Mouse (Mus musculus): ENCODE data around the gene Scyl1.

Scyl1 gene

DNA sequence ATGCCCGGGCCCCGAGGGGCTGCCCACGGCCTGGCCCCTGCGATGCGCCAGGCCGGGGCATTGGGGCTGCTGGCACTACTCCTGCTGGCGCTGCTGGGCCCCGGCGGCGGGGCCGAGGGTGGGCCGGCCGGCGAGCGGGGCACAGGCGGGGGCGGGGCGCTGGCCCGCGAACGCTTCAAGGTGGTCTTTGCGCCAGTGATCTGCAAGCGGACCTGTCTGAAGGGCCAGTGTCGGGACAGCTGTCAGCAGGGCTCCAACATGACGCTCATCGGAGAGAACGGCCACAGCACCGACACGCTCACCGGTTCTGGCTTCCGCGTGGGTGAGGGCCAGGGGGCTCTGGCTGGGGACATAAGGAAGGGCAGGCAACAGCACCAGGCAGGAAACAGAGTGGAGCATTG, 29.0 kb downstream of the Scyl1 start:
- DNase-seq (ENCODE audit: low read depth, low spot score), result no peak

GRCm38 (mm10) chr19:5741641-5742240, 29.5 kb downstream of the Scyl1 start:
- DNase-seq (ENCODE audit: low read depth, low spot score), result no peak

GRCm38 (mm10) chr19:5740320-5741317, 30.6 kb downstream of the Scyl1 start, which contains the start of gene Ltbp3:
Gene Ltbp3 (plus strand): TSS chr19:5740904.
- no peak for DNase-seq (ENCODE audit: low read depth, low spot score)

DNA sequence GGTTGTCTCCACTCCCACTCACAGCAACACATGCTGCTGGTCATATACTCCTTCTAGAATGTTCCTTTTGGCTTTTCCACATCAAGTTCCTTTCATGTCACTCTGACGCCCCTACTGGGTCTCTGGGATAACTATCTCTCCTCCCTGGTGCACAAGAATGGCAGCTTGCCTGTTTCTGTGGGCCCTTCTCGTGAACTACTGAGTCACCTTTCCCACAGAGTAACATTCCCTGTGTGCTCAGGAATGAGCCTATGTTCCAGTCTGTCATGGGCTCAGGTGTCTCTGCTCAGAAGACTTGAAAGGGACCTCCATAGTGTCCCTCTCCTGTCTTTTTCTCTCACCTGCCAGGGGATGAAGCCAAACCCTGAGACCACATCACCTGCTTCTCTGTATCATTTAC, 31.8 kb downstream of the Scyl1 start:
- DNase-seq (ENCODE audit: low read depth, low spot score), result no peak

- no peak for DNase-seq (ENCODE audit: low read depth, low spot score)
These were observed 36.9 kb downstream of the Scyl1 start for GRCm38 (mm10) chr19:5734325-5734724.

DNA sequence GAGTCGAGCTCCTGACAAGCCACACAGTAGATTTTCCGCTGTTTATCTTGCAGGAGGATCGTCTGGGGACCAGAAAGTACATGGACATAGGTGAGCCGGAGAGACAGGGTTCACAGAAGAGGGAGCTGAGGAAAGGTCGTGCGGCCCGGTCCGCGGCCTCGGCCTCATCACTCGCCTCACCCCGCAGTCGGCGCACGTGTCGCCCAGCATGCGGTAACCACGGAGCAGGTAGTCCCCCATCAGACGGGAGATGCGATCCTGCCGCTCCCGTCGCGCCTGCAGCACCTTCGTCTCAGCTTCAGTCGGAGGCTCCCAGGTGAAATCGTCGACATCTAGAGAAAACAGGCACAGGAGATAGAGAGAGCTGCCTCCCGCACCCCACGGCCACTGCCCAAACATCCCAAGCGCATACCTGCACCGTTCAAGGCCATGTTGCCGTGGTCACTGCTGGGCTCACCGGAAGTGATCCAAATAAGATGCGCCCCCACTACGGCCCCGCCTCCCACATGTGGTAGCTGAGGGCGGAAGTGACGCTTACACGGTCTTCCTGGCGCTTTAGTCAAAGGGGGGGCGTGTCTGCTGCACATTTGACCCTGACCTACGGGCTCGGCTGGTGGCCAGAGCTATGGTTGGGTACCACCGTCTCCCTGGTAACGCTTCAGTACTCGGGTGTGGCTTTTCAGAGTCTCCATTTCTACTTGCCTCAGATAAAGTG, 39.8 kb downstream of the Scyl1 start:
- DNase-seq (ENCODE audit: low read depth, low spot score), result peak; percentile 72

GRCm38 (mm10) chr19:5730314-5731186, 40.7 kb downstream of the Scyl1 start:
- DNase-seq (ENCODE audit: low read depth, low spot score), result no peak

DNA sequence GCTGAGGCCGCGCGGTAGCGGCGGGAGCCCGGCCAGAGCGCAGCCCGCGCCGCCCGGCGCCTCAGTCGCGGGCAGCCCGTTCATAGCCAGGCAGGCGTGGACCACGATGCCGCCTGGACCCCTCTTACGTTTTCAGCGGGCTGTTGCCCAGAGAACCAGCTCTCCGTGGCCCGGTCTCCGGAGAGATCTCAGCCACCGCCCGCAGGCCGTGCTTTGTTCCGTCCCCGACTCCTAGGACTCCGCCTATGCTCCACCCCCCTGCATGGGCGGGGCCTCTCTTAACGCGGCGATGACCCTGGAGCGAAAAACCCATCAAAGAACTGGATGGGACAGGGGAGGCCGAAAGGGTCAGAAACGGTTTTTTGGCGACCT, 41.8 kb downstream of the Scyl1 start, which contains the start of gene Fam89b:
Fam89b (minus strand) TSS at position 210 of the 372 bp plus-strand sequence.
- DNase-seq (ENCODE audit: low read depth, low spot score), result no peak

DNA sequence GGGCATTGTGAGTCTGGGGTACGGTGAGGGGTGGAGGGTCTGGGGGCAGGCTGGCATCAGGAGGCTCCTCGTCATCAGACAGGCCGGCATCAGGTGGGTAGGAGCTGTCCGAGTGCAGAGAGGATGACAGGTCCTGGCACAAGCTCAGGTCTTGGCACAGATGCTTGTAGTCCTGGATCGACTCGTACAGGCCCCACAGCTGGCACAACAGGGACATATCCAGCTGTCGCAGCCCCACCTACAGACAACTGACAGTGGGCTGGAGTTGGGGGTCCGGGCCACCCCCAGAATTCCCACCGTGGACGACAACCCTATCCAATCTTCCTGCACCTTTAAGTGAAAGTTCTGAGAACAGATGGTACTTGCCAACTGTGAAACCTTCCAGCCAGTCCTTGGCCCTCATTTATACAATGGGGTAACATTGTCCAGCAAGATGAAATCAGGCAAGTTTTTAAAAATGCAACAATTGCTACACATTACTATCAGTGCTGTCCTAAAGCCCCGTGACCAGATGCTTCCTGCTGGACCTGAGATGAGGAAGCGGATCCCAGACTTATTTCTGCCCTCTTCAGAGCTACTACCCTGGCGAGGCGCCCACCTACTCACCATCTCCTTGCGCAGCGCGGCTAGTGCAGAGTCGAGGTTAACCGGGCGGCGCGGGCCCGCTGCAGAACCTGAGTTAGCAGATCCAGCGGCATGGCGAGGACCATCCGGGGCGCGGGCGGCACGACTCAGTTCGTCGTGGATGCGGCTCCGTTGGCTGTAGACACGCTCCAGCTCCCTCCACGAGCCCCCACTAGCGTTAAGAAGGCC, 42.4 kb downstream of the Scyl1 start:
- no peak for DNase-seq (ENCODE audit: low read depth, low spot score)

DNA sequence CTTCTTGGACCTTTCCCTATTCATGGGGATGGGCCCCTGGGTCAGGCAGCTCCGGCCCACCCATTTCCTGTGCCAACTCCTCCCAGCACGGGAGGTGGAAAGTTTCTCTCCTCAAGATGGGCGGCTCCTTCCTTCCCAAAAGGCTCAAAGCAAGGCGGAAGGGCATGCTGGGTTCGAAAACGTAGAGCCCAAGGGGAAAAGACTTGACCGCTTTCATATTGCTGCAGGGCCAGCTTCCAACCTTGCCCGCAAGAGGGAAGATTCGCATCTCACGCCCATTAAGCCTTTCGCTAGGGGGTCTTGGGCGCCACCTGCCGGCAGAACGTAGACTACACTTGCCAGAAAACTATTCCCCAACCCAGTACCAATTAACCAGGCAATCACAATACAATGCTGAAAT, 43.5 kb downstream of the Scyl1 start:
- no peak for DNase-seq (ENCODE audit: low read depth, low spot score)

GRCm38 (mm10) chr19:5726961-5727578, 44.1 kb downstream of the Scyl1 start:
- no peak for DNase-seq (ENCODE audit: low read depth, low spot score)

DNA sequence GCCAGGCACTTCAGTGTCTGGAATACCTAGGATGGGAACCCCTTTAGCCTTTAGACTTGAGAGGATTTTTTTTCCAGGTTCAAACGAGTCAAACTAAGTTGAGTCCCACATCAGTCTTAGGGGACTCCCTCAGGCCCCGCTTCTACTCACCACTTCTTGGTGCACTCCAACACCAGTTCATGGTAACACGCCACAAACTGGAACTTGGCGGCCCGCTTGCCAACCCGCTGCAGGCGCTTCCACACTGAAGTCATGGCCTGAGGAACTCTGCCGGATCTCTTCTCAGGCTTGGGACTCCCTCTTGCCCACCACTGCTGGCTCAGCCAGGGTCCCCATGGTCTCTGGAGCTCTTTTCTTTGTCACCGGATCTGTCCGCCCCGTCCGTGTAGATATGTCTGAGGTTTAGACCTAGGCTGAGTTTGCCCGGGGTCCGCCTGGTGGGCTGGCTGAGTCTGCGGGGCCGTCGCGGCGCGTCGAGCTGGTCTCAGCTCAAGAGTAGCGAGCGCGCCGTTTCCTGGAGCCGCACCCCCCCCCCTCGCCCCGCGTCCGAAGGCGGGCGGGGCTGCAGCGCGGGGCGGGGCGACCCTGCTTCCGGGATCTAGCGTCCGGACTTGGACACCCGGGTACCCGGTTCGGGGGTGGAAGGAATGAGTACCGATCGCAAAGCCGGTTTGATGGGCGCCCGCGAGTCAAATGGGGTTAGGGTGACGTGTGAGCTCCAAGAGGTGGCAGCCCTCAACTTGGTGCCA, 45.3 kb downstream of the Scyl1 start, which contains the start of gene Ehbp1l1:
Ehbp1l1 (minus strand) TSS at position 551 of the 749 bp plus-strand sequence.
- DNase-seq (ENCODE audit: low read depth, low spot score), result no peak

DNA sequence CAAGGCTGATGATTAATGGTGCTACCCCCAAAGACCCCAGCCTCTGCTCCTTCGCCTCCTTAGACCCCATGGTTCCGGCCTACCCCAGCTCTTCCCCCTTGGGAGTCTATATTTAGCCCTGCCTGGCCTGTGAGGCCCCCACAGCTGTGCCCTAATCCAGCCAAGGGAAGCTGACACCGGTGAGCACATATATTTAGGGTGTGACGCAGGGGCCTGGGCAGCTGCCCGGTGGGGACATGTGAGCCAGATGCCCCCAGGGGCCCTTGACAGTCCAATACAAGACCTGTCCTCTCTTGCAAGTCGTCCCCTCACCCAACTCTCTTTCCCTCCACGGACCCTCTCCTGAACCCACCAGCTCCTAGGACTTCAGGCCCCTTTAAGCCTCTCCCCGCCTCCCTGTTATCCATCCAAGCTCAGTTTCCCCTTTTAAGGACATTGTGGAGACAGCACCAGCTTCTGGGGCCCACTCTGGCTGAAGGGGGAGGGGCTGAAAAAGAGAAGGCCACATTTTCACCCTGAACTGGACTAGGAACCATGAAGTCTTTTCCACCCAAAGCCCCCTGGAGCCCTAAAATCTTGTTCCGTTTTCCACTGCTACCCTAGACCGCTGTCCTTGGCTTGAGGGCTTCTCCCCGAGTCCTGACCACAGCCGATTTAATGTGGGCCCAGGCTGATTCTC, 46.1 kb downstream of the Scyl1 start:
- DNase-seq (ENCODE audit: low read depth, low spot score), result no peak

GRCm38 (mm10) chr19:5724549-5724941, 46.7 kb downstream of the Scyl1 start:
- no peak for DNase-seq (ENCODE audit: low read depth, low spot score)

GRCm38 (mm10) chr19:5723934-5724548, 47.2 kb downstream of the Scyl1 start:
- DNase-seq (ENCODE audit: low read depth, low spot score), result no peak

DNA sequence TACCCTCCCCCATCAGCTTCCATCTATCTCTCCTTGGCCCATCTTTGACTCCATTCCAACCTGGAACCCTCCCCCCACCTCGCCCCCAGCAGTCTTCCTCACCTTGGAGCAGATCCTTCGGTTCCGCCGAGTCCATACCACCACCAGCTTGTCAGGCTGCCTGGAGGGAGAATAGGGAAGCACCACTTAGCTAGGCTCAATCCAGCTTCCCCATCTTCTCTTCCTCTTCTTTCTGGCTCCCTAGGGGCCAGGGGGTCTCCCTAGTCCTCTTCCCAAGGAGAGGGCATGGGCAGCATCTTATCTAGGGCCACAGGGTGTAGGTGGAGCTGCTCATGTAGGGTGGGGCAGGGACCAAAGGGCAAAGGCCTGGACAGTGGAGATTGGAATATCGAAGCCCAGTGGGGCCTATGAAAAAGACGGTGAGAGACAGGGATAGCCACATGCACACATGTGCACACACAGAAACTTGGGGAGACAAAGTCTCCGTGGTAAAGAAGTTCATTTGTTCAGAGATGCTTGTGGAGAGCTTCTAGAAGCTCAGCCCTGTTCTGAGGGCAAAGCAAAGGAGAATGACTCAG, 48.3 kb downstream of the Scyl1 start:
- no peak for DNase-seq (ENCODE audit: low read depth, low spot score)

- DNase-seq (ENCODE audit: low read depth, low spot score), result no peak
These were observed 50.0 kb downstream of the Scyl1 start for GRCm38 (mm10) chr19:5721233-5721632.

- DNase-seq (ENCODE audit: low read depth, low spot score), result no peak
These were observed 54.3 kb downstream of the Scyl1 start for GRCm38 (mm10) chr19:5716955-5717354.
